Mouse (Mus musculus): ENCODE data around the gene Emilin2. TPM values are rescaled to one million over a fixed set of nuclear protein-coding genes. Genes with fewer than 3 reads are reported as not detected.
A peak's percentile ranks its signal among the peaks of the same experiment; 100 is the strongest.
"Not testable (repeated sequence)": the region's sequence is repeated elsewhere in the genome, so short reads cannot be mapped to it uniquely, and the experiment has no call there.

Emilin2 gene
- 19.1 and 22.6 TPM in 2 replicates for polyA plus RNA-seq (2016; fragmentation: Nextera tagmentation; extraction: Ambion mirVana)

DNA sequence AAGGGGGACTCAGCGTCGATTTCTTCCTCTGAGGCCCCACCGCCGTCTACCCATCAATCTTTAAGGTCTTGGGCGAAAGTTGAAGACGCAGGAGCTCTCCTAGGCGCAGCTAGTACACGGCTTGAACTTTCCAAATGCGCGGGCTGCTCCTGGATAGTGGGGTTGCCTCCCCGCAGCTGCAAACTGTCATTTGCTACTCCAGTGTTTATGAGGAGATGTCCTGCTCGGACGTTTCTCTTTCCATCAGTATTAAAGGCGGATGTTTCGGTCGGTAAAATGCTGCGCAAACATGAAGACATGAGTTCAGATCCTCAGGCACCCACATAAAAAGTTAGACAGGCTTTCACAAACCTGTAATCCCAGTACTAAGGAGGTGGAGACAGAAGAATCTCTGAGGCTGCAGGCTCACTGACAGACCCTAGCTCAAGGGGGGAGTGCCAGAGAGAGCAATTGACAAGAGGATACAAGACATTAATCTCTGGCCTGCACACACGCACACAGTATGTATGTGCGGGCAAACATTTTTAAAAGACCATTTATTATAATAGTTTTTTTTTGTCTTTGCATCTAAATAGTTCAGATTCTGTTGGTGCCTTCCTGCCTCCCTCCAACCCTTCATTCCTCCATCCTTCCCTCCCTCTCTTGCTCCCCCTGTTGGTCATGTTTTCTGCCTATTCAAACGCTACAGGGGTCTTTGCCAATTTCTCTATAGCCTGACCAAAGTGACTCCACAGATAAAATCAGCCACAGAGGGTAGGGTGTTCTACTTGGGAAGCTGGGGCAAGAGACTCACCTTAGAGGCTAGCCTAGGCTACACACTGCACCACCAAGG, at the start of gene Emilin2:
Emilin2 (minus strand) TSS at position 639 of the 832 bp plus-strand sequence.
- peaks cover 38% of the 10 kb centered on the region for H3K4me1 ChIP-seq
- 8% methylated on average over 20 of the region's 20 CpGs for WGBS
- peak within 1 kb of the TSS; percentile 67 for H3K4me3 ChIP-seq
- peak; percentile 40 for DNase-seq (ENCODE audit: low spot score)
- no peaks in the 10 kb centered on the region for H3K9me3 ChIP-seq (replicated peaks)
- H3K27ac ChIP-seq (replicated peaks): peak within 1 kb of the TSS; percentile 82
- no peaks in the 10 kb centered on the region for H3K36me3 ChIP-seq
- peaks cover 13% of the 10 kb centered on the region; the same call in 1 of the 2 replicates for H3K27me3 ChIP-seq (ENCODE audit: low read depth, poor library complexity, severe bottlenecking)

DNA sequence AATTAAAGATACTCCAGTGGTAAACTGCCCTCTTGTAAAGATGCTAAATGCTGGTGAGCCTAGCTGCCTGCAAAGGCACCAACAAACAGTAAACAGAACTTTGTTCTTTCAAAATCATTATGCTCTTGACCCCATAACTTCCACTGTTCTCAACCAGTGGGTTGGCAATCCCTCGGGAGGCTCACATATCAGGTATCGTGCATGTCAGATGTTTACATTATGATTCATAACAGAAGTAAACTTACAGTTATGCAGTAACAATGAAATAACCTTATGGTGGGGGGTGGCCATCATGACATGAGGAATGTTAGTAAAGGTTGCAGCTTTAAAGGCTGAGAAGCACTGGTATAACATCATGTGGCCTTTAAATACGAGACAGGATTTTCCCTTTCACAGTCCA, 43.7 kb upstream of the Emilin2 start:
- Histone ChIP-seq H3K27me3 (ENCODE audit: low read depth, poor library complexity, severe bottlenecking) (no peaks in the 10 kb centered on the region), H3K4me1 (no peaks in the 10 kb centered on the region), H3K27ac (replicated peaks) (no peak overlapping the region), H3K36me3 (peaks cover 91% of the 10 kb centered on the region), H3K9me3 (replicated peaks) (no peaks in the 10 kb centered on the region), H3K4me3 (no peak overlapping the region)
- WGBS: 95% methylated on average over 3 of the region's 3 CpGs
- no peak for DNase-seq (ENCODE audit: low spot score)

DNA sequence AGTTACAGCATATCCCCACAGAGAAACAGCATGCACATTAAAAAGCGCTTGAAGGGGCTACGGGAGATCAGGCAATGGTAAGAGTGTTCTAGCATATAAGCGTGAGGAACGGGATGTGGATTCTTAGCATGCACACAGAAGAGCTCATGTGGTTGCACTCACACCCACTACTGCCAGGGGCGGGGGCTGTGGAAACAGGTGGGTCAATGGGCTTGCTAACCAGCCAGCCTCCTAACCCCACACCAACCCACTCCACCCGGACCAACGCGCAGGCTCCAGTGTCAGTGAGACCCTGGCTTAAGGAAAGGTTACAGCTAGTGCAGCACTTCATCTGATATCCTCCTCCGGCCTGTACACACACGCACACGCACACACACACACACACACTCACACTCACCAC, 42.4 kb upstream of the Emilin2 start:
- 95% methylated on average over 11 of the region's 11 CpGs for WGBS
- H3K27ac ChIP-seq (replicated peaks): no peak overlapping the region
- H3K4me3 ChIP-seq: no peak overlapping the region
- peaks cover 91% of the 10 kb centered on the region for H3K36me3 ChIP-seq
- H3K4me1 ChIP-seq: no peaks in the 10 kb centered on the region
- no peaks in the 10 kb centered on the region for H3K9me3 ChIP-seq (replicated peaks)
- DNase-seq (ENCODE audit: low spot score): no peak
- H3K27me3 ChIP-seq (ENCODE audit: low read depth, poor library complexity, severe bottlenecking): no peaks in the 10 kb centered on the region

DNA sequence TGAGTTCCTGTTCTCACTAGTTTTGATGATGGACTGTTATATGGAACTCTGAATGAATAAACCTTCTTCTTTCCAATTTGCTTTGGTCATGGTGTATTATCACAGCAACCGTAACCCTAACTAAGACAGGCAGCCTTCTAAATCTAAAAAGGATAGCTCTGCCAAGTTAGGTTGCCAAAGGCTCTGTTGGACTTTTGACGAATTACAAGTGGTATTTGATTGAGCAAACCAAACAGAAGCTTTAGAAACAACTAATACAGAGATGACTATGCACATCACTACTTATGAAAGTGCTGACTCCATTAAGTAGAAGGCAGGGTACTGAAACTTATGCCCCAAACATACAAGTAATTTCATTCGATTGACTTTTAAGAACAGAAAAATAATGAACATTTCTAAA, 36.4 kb upstream of the Emilin2 start:
- no peaks in the 10 kb centered on the region for H3K9me3 ChIP-seq (replicated peaks)
- WGBS: 95% methylated on average over 3 of the region's 3 CpGs
- no peak overlapping the region for H3K27ac ChIP-seq (replicated peaks)
- no peaks in the 10 kb centered on the region for H3K27me3 ChIP-seq (ENCODE audit: low read depth, poor library complexity, severe bottlenecking)
- H3K4me1 ChIP-seq: no peaks in the 10 kb centered on the region
- H3K36me3 ChIP-seq: peaks cover 99% of the 10 kb centered on the region
- no peak overlapping the region for H3K4me3 ChIP-seq
- DNase-seq (ENCODE audit: low spot score): no peak

DNA sequence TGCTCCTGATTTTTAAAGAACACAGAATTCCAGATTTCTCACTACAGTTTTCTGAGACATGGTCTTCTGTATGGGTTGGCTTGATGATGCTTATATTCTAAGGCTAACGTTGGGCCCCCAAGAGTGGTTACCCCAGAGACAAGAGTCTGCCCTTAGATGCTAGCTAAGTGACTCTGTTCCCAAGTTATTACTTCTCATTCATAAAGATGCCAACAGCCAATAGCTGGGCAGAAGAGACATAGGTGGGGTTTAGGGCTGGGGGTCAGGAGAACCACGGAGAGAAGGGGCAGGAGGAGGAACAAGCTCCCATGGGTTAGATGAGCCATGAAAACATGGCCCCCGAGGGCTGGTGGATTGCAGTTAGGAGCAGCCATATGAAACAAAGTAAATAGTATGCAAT, 30.2 kb upstream of the Emilin2 start:
- Histone ChIP-seq H3K9me3 (replicated peaks) (no peaks in the 10 kb centered on the region), H3K27ac (replicated peaks) (no peak overlapping the region), H3K36me3 (peaks cover 60% of the 10 kb centered on the region), H3K4me3 (no peak overlapping the region), H3K4me1 (no peaks in the 10 kb centered on the region), H3K27me3 (ENCODE audit: low read depth, poor library complexity, severe bottlenecking) (no peaks in the 10 kb centered on the region)
- DNase-seq (ENCODE audit: low spot score): no peak
- 89% methylated on average over 3 of the region's 3 CpGs for WGBS

DNA sequence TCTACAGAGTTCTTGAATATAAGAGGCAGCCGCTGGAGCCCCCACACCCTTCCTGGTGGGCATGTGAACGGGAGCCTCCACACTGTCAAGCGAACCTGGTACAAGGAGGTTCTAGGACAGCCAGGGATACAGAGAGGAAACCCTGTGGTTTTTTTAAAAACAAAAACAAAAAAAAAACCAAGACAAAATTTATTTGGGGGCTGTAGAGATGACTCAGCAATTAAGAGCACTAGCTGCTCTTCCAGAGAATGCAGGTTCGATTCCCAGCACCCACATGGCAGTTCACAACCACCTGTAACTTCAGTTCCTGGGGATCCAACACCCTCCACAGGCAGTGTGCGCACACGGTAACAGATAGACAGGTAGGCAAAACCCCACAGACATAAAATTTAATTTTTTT, 26.8 kb upstream of the Emilin2 start:
- no peaks in the 10 kb centered on the region for H3K27me3 ChIP-seq (ENCODE audit: low read depth, poor library complexity, severe bottlenecking)
- no peaks in the 10 kb centered on the region for H3K9me3 ChIP-seq (replicated peaks)
- no peak overlapping the region for H3K4me3 ChIP-seq
- WGBS: 91% methylated on average over 6 of the region's 6 CpGs
- DNase-seq (ENCODE audit: low spot score): no peak
- peaks cover 27% of the 10 kb centered on the region for H3K36me3 ChIP-seq
- no peak overlapping the region for H3K27ac ChIP-seq (replicated peaks)
- no peaks in the 10 kb centered on the region for H3K4me1 ChIP-seq

DNA sequence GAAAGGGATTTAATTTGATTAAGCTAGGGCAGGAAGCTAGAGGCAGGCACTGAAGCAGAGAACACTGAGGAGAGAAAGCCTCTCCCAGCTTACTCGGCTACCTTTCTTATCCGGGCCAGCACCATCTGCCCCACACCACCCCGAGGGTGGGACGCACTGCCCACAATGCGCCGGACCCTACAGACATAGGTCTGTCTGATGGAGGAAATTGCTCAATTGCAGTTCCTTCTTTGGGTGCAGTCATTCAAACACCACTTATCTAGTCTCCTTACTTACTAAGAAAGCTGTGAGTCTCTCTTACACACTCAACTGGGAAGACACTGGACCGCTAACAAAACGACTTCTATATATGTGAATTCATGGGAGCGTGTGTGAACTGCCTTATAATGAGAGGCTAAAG, 25.8 kb upstream of the Emilin2 start:
- 93% methylated on average over 9 of the region's 9 CpGs for WGBS
- Histone ChIP-seq H3K36me3 (peaks cover 16% of the 10 kb centered on the region), H3K4me1 (no peaks in the 10 kb centered on the region), H3K9me3 (replicated peaks) (no peaks in the 10 kb centered on the region), H3K27ac (replicated peaks) (no peak overlapping the region), H3K4me3 (no peak overlapping the region), H3K27me3 (ENCODE audit: low read depth, poor library complexity, severe bottlenecking) (no peaks in the 10 kb centered on the region)
- DNase-seq (ENCODE audit: low spot score): no peak

DNA sequence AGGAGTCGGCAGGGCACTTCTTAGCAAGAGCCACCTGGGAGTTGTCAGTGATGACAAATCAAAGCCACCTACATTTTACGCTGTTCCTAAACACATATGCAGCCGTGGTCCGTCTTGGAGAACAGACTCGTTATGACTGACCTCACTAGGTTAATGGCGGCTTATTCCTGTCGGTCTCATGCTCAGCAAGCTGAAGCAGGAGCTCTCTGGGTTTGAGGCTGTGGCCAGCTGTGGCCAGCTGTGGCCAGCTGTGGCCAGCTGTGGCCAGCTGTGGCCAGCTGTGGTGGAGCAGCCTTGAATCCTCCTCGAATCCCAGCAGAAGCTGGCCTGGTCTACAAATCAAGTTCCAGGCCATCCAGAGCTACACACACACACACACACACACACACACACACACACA, 24.6 kb upstream of the Emilin2 start:
- DNase-seq (ENCODE audit: low spot score): no peak
- H3K27ac ChIP-seq (replicated peaks): no peak overlapping the region
- H3K36me3 ChIP-seq: peaks cover 7% of the 10 kb centered on the region; the same call in 1 of the 2 replicates
- 85% methylated on average over 8 of the region's 8 CpGs for WGBS
- no peak overlapping the region for H3K4me3 ChIP-seq
- H3K9me3 ChIP-seq (replicated peaks): no peaks in the 10 kb centered on the region
- H3K4me1 ChIP-seq: no peaks in the 10 kb centered on the region; the same call in 1 of the 2 replicates
- H3K27me3 ChIP-seq (ENCODE audit: low read depth, poor library complexity, severe bottlenecking): no peaks in the 10 kb centered on the region

DNA sequence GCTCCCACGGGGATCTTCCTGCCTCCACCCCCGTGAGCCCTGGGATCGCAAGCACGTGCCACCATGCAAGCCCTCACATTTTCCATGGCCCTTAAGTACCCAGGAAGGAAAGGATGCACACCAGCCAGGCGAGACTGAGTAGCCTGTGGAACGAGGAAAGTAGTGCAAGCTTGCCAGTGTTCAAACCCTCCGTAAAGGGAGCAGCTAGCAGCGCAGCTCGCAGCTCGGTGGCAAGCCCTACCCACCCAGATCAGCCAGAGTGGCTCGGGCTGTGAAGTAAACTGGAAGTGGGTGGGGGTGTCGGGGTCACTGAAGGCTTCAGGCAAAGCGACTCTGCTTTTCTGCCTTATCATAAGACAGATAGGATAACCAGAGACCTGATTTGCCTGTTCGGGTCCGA, 20.5 kb upstream of the Emilin2 start:
- 81% methylated on average over 15 of the region's 15 CpGs for WGBS
- no peaks in the 10 kb centered on the region for H3K27me3 ChIP-seq (ENCODE audit: low read depth, poor library complexity, severe bottlenecking)
- no peak overlapping the region for H3K4me3 ChIP-seq
- no peaks in the 10 kb centered on the region for H3K36me3 ChIP-seq
- H3K4me1 ChIP-seq: no peaks in the 10 kb centered on the region; the same call in 1 of the 2 replicates
- no peaks in the 10 kb centered on the region for H3K9me3 ChIP-seq (replicated peaks)
- H3K27ac ChIP-seq (replicated peaks): no peak overlapping the region
- no peak for DNase-seq (ENCODE audit: low spot score)

DNA sequence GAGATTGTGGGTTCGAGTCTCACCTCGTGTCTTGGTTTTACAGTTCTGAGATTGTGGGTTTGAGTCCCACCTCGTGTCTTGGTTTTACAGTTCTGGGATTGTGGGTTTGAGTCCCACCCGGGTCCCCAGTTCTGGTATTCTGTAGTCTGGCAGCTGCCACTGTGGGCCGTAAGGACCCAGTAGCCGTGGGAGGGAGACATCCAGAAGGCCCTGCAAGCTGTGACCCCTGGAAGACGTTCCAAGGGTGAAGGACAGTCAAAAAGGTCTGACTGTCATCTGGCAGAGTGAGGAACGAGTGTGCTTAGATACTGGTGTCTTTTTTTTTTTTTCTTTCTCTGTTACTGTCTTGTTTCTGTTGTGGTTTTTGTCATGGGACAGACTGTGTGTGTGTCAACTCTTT, 9.0 kb upstream of the Emilin2 start:
- DNase-seq (ENCODE audit: low spot score); H3K27me3 ChIP-seq (ENCODE audit: low read depth, poor library complexity, severe bottlenecking); H3K27ac ChIP-seq (replicated peaks); H3K9me3 ChIP-seq (replicated peaks); H3K4me3 ChIP-seq; H3K36me3 ChIP-seq; H3K4me1 ChIP-seq: not testable (repeated sequence)
- WGBS: 89% methylated on average over 8 of the region's 8 CpGs

DNA sequence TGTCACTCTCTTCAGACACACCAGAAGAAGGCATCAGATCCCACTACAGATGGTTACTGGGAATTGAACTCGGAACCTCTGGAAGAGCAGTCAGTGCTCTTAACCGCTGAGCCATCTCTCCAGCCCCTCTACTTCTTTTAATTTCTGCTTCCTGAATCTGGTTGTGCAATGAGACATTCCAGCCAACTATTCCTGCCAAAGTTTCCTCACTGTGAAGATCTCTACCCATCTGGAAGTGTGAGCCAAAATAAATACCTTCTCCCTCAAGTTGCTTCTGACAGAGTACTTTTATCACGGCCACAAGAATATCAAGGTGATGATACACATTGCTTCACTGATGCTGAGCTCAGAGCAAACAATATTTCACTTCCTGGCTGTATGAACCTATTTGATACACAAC, 7.6 kb upstream of the Emilin2 start:
- no peaks in the 10 kb centered on the region for H3K27me3 ChIP-seq (ENCODE audit: low read depth, poor library complexity, severe bottlenecking)
- no peaks in the 10 kb centered on the region for H3K36me3 ChIP-seq
- H3K27ac ChIP-seq (replicated peaks): no peak overlapping the region
- no peak for DNase-seq (ENCODE audit: low spot score)
- no peaks in the 10 kb centered on the region for H3K9me3 ChIP-seq (replicated peaks)
- H3K4me1 ChIP-seq: no peaks in the 10 kb centered on the region
- WGBS: 98% methylated on average over 3 of the region's 3 CpGs
- H3K4me3 ChIP-seq: no peak overlapping the region

DNA sequence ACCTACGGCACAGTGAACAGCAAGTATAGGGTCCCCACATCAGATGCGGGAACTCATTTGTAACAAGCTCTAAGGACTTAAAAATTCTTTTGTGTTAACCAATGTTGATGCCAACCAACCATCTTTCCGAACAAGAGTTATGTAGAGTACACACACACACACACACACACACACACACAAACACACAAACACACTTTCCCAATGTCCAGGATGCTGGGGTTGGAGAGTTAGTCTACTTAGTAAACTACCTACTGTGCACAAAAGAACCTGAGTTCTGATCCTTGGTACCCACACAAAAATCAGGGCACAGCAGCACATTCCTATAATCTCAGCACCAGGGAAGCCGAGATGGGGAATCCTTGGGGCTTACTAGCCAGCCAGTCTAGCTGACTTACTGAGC, 5.8 kb upstream of the Emilin2 start:
- no peak for DNase-seq (ENCODE audit: low spot score)
- H3K4me1 ChIP-seq: 0 out of 2 replicates have a peak, but pooled peaks cover 3% of the 10 kb centered on the region
- H3K27me3 ChIP-seq (ENCODE audit: low read depth, poor library complexity, severe bottlenecking): no peaks in the 10 kb centered on the region
- no peaks in the 10 kb centered on the region for H3K9me3 ChIP-seq (replicated peaks)
- 95% methylated on average over 4 of the region's 4 CpGs for WGBS
- H3K27ac ChIP-seq (replicated peaks): no peak overlapping the region
- H3K4me3 ChIP-seq: no peak overlapping the region
- H3K36me3 ChIP-seq: no peaks in the 10 kb centered on the region

DNA sequence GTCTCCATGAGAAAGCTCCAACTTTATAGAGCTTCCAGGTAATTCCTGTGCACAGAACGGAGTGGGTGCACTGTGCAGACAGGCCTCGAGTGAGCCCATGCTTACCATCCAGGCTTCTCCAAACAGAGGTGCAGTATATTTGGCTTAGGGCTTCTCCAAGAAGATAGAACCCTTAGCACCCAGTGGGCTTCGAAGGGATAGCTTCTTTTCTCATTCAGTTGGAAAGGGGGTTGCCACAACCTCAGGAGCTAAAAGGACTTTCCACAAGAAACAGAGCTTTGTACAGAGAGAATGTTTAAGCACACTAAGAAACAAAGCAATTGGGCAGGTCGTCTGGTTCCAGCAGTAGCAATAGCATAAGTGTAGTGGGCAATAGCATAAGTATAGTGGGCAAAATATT, 2.5 kb upstream of the Emilin2 start:
- 79% methylated on average over 4 of the region's 4 CpGs for WGBS
- Histone ChIP-seq H3K27ac (replicated peaks) (no peak overlapping the region), H3K4me1 (peaks cover 31% of the 10 kb centered on the region), H3K36me3 (no peaks in the 10 kb centered on the region), H3K27me3 (ENCODE audit: low read depth, poor library complexity, severe bottlenecking) (peaks cover 13% of the 10 kb centered on the region; the same call in 1 of the 2 replicates), H3K9me3 (replicated peaks) (no peaks in the 10 kb centered on the region), H3K4me3 (no peak overlapping the region)
- DNase-seq (ENCODE audit: low spot score): no peak
